Mouse (Mus musculus): Measurements from ENCODE around the gene Sucla2. TPM values are rescaled to one million over a fixed set of nuclear protein-coding genes. Genes with fewer than 3 reads are reported as not detected.
A peak's percentile ranks its signal among the peaks of the same experiment; 100 is the strongest.
"Not testable (repeated sequence)": the region's sequence is repeated elsewhere in the genome, so short reads cannot be mapped to it uniquely, and the experiment has no call there.

Gene Sucla2
- polyA plus RNA-seq, 1 experiment from 2014 or later: 177 TPM

- no peak for ATAC-seq (ENCODE audit: extremely low read depth, insufficient number of reproducible peaks, low FRiP score, low TSS enrichment)
- Histone ChIP-seq H3K27ac (replicated peaks) (no peak overlapping the region), H3K4me1 (peaks cover 6% of the 10 kb centered on the region), H3K9ac (no peak overlapping the region), H3K4me2 (peak overlapping the region; percentile 60), H3K9me3 (no peaks in the 10 kb centered on the region), H3K4me3 (peak overlapping the region; percentile 61), H3K36me3 (no peaks in the 10 kb centered on the region), H3K27me3 (replicated peaks) (peaks cover 8% of the 10 kb centered on the region; the same call in 1 of the 2 replicates)
- WGBS: 76% methylated on average over 3 of the region's 3 CpGs
These were observed 983 bp upstream of the Sucla2 start for GRCm38 (mm10) chr14:73524136-73524535.

DNA sequence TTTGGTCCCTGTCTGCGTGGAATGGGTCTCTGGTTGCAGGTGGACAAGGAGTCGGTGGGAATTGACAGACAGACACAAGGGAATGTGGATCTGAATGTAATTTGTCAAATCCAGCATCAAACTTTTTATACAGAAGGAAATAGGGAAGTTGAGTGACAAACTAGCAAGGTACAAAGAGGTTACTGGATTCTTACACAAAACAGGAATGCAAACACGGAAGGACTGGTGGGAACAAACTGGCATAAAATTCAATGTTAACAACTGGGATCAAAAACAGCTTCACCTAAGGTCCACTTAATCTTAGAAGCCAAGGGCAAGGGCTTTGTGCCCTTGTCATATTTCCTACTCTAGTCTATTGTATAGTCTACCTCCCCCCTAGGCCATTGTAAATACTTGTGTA lies 3.5 kb downstream of the Sucla2 start:
- H3K4me2 ChIP-seq; H3K36me3 ChIP-seq; H3K9me3 ChIP-seq; H3K27ac ChIP-seq (replicated peaks); H3K9ac ChIP-seq; H3K4me1 ChIP-seq; H3K4me3 ChIP-seq; ATAC-seq (ENCODE audit: extremely low read depth, insufficient number of reproducible peaks, low FRiP score, low TSS enrichment): not testable (repeated sequence)
- 63% methylated on average over 3 of the region's 3 CpGs for WGBS
- H3K27me3 ChIP-seq (replicated peaks): peaks cover 28% of the 10 kb centered on the region

DNA sequence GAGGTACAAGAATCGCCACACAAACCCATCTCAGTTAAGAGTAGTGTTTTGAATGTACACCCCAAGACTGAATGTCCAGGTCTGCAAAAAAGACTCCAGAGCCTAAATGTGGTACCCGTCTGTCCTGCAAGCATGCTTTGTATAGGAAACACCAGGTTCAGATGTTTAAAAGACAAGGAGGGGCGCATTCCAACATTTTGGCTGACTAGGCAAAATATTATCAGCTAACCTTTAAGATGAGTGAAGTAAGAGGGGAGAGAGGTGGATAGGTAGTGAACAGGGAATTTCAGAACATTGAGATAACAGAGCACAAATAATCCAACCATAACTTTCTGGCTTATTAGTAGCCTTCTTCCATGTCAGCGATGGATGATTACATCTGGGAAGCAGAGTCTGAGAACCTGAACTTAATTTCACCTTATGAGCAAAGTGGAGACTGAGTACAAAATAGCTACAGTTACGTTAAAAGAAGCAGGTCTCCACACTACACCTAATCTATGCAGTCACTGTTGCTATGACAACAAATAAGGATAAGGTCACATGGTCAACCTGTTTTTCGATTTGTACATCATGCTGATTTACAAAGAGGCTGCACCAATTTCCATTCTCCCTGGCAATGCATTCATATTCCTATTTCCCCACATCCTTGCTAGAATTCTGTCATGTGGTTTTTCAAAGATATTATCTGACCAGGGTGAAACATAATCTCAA lies 8.8 kb downstream of the Sucla2 start:
- ATAC-seq (ENCODE audit: extremely low read depth, insufficient number of reproducible peaks, low FRiP score, low TSS enrichment): no peak

GRCm38 (mm10) chr14:73535641-73536040 lies 10.5 kb downstream of the Sucla2 start:
- H3K27me3 ChIP-seq (replicated peaks): peaks cover 40% of the 10 kb centered on the region
- H3K4me3 ChIP-seq: no peak overlapping the region
- no peak overlapping the region for H3K4me2 ChIP-seq
- H3K36me3 ChIP-seq: no peaks in the 10 kb centered on the region
- WGBS: 78% methylated on average over 2 of the region's 2 CpGs
- no peak for ATAC-seq (ENCODE audit: extremely low read depth, insufficient number of reproducible peaks, low FRiP score, low TSS enrichment)
- no peaks in the 10 kb centered on the region for H3K4me1 ChIP-seq
- no peak overlapping the region for H3K9ac ChIP-seq
- H3K9me3 ChIP-seq: no peaks in the 10 kb centered on the region
- H3K27ac ChIP-seq (replicated peaks): no peak overlapping the region

More for the DNA sequence above, 8.8 kb downstream of the Sucla2 start:
- H3K36me3 ChIP-seq: no peaks in the 10 kb centered on the region
- no peaks in the 10 kb centered on the region for H3K4me1 ChIP-seq
- 64% methylated on average over 6 of the region's 6 CpGs for WGBS
- no peak overlapping the region for H3K27ac ChIP-seq (replicated peaks)
- H3K4me3 ChIP-seq: no peak overlapping the region
- H3K9me3 ChIP-seq: no peaks in the 10 kb centered on the region
- peaks cover 48% of the 10 kb centered on the region for H3K27me3 ChIP-seq (replicated peaks)
- H3K9ac ChIP-seq: no peak overlapping the region
- H3K4me2 ChIP-seq: no peak overlapping the region

- WGBS: 69% methylated on average over 6 of the region's 6 CpGs
- no peak for ATAC-seq (ENCODE audit: extremely low read depth, insufficient number of reproducible peaks, low FRiP score, low TSS enrichment)
- no peaks in the 10 kb centered on the region for H3K9me3 ChIP-seq
These were observed 18.7 kb downstream of the Sucla2 start for GRCm38 (mm10) chr14:73543781-73544180.

DNA sequence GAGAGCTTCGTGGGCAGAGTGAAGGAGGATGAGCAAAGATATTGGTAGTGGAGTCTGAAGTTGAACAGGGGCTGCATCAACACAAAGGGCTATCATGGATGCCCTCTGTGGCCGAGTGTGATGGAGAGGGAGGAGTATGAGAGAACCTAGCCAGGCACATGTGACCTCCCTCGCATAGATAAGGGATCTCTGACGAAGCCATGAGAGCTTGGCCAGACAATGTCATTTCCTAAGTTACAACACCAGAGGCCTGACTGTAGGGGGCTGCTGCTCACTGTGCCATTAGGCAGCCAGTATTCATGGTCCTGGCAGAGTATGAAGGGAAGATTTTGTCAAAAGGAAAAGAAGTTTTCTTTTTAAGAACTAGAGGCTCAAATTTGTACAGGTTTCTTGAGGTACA lies 21.9 kb downstream of the Sucla2 start:
- no peak overlapping the region for H3K4me3 ChIP-seq
- no peak overlapping the region for H3K27ac ChIP-seq (replicated peaks)
- H3K9me3 ChIP-seq: no peaks in the 10 kb centered on the region
- H3K4me1 ChIP-seq: no peaks in the 10 kb centered on the region; the same call in 1 of the 2 replicates
- no peak overlapping the region for H3K9ac ChIP-seq
- H3K4me2 ChIP-seq: no peak overlapping the region
- 28% methylated on average over 4 of the region's 4 CpGs for WGBS
- 0 out of 2 replicates have a peak, but pooled peaks cover 8% of the 10 kb centered on the region for H3K27me3 ChIP-seq (replicated peaks)
- no peaks in the 10 kb centered on the region for H3K36me3 ChIP-seq
- ATAC-seq (ENCODE audit: extremely low read depth, insufficient number of reproducible peaks, low FRiP score, low TSS enrichment): no peak

More at GRCm38 (mm10) chr14:73543781-73544180, 18.7 kb downstream of the Sucla2 start:
- H3K36me3 ChIP-seq: no peaks in the 10 kb centered on the region
- 0 out of 2 replicates have a peak, but pooled peaks cover 10% of the 10 kb centered on the region for H3K27me3 ChIP-seq (replicated peaks)
- no peak overlapping the region for H3K4me2 ChIP-seq
- H3K4me1 ChIP-seq: no peaks in the 10 kb centered on the region
- H3K27ac ChIP-seq (replicated peaks): no peak overlapping the region
- no peak overlapping the region for H3K9ac ChIP-seq
- H3K4me3 ChIP-seq: no peak overlapping the region

DNA sequence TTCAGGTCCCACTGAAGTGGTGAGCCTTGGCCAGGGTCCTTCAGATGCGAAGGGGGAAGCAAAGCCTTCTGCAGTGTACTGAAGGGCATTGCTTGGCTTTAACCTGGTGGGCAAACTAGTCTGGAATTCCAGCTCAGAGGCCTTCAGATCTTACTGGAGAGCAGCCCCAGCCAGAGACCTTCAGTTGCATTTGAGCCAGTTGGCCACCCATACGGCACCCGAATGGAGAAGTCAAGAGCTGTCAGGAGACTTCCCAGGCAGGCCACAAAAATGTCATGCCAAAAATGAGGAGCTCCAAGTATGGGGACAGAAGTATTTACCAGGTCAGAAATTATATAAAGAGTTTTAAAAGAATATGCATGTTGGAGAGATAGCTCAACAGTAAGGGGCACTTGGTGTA lies 22.9 kb downstream of the Sucla2 start, which contains the start of gene Nudt15:
TSS of gene Nudt15 (minus strand) at position 192 of the 400 bp plus-strand sequence.
- 85% methylated on average over 3 of the region's 3 CpGs for WGBS
- no peak within 1 kb of the TSS for H3K27ac ChIP-seq (replicated peaks)
- ATAC-seq (ENCODE audit: extremely low read depth, insufficient number of reproducible peaks, low FRiP score, low TSS enrichment): no peak

GRCm38 (mm10) chr14:73550291-73550690 lies 25.2 kb downstream of the Sucla2 start:
- Histone ChIP-seq H3K4me3 (no peak overlapping the region), H3K4me2 (no peak overlapping the region), H3K9ac (no peak overlapping the region), H3K36me3 (peaks cover under 1% of the 10 kb centered on the region; the same call in 1 of the 2 replicates), H3K27ac (replicated peaks) (no peak overlapping the region), H3K27me3 (replicated peaks) (0 out of 2 replicates have a peak, but pooled peaks cover 4% of the 10 kb centered on the region), H3K9me3 (no peaks in the 10 kb centered on the region), H3K4me1 (peaks cover 20% of the 10 kb centered on the region)
- ATAC-seq (ENCODE audit: extremely low read depth, insufficient number of reproducible peaks, low FRiP score, low TSS enrichment): no peak
- 39% methylated on average over 3 of the region's 3 CpGs for WGBS

More for the DNA sequence above, 22.9 kb downstream of the Sucla2 start, which contains the start of gene Nudt15:
- Histone ChIP-seq H3K27me3 (replicated peaks) (0 out of 2 replicates have a peak, but pooled peaks cover 8% of the 10 kb centered on the region), H3K36me3 (no peaks in the 10 kb centered on the region), H3K9ac (no peak within 1 kb of the TSS), H3K9me3 (no peaks in the 10 kb centered on the region), H3K4me2 (no peak within 1 kb of the TSS), H3K4me3 (no peak within 1 kb of the TSS), H3K4me1 (peaks cover 4% of the 10 kb centered on the region; the same call in 1 of the 2 replicates)

DNA sequence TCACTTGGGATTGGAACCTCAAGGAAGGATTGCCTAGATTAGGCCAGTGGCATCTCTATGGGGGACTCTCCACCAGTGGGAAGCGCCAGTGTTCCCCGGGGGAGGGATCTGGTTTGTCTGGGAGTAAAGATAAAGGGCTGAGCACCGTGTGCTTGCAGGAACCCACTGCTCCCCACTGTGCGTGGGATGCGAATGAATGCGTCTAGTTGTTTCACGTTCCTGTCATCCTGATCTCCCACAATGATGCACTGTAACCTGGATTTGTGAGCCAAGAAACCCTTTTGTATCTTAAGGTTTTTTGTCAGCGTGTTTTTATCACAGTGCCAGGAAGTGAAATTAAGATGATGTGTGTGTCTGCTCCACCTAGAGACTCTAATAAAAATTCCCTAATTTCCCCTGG lies 25.6 kb downstream of the Sucla2 start:
- H3K9ac ChIP-seq: no peak overlapping the region
- no peak for ATAC-seq (ENCODE audit: extremely low read depth, insufficient number of reproducible peaks, low FRiP score, low TSS enrichment)

DNA sequence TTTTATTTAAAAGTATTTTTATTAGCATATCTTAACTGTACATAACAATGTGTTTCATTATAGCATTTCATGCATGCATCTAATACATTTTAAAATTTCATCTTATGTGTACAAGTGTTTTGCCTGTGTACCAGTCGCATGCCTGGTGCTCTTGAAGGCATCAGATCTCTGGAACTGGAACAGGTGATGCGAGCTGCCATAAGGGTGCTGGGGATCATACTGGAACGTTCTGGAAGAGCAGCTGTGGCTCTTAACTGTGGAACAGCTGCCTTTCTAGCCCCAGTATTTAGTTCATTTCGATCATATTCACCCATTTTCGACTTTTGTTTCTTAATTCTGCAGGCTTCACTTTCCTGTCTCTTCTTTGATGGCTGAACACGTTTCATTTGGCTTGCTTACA lies 26.0 kb downstream of the Sucla2 start:
- H3K27ac ChIP-seq (replicated peaks): no peak overlapping the region
- H3K9me3 ChIP-seq: no peaks in the 10 kb centered on the region
- peaks cover 10% of the 10 kb centered on the region for H3K36me3 ChIP-seq
- H3K9ac ChIP-seq: no peak overlapping the region
- H3K4me2 ChIP-seq: no peak overlapping the region
- no peaks in the 10 kb centered on the region for H3K27me3 ChIP-seq (replicated peaks)
- WGBS: 70% methylated on average over 6 of the region's 6 CpGs
- no peak for ATAC-seq (ENCODE audit: extremely low read depth, insufficient number of reproducible peaks, low FRiP score, low TSS enrichment)
- peaks cover 20% of the 10 kb centered on the region for H3K4me1 ChIP-seq
- H3K4me3 ChIP-seq: no peak overlapping the region

More for the DNA sequence above, 25.6 kb downstream of the Sucla2 start:
- no peaks in the 10 kb centered on the region for H3K9me3 ChIP-seq
- no peak overlapping the region for H3K4me3 ChIP-seq
- H3K4me2 ChIP-seq: no peak overlapping the region
- 0 out of 2 replicates have a peak, but pooled peaks cover 1% of the 10 kb centered on the region for H3K27me3 ChIP-seq (replicated peaks)
- H3K4me1 ChIP-seq: peaks cover 20% of the 10 kb centered on the region
- H3K36me3 ChIP-seq: peaks cover 5% of the 10 kb centered on the region
- no peak overlapping the region for H3K27ac ChIP-seq (replicated peaks)
- WGBS: 38% methylated on average over 8 of the region's 8 CpGs

GRCm38 (mm10) chr14:73552341-73553121 lies 27.4 kb downstream of the Sucla2 start:
- peaks cover 19% of the 10 kb centered on the region for H3K36me3 ChIP-seq
- H3K4me1 ChIP-seq: peaks cover 20% of the 10 kb centered on the region
- peak overlapping the region; percentile 73 for H3K4me2 ChIP-seq
- H3K9me3 ChIP-seq: no peaks in the 10 kb centered on the region
- no peaks in the 10 kb centered on the region for H3K27me3 ChIP-seq (replicated peaks)
- H3K9ac ChIP-seq: peak overlapping the region; percentile 97
- H3K4me3 ChIP-seq: peak overlapping the region; percentile 90
- peak; percentile 81 for ATAC-seq (ENCODE audit: extremely low read depth, insufficient number of reproducible peaks, low FRiP score, low TSS enrichment)
- WGBS: 4% methylated on average over 43 of the region's 61 CpGs
- H3K27ac ChIP-seq (replicated peaks): peak overlapping the region; percentile 88
